Mouse (Mus musculus) cerebral cortex, adult 2 months (tissue): Measurements from ENCODE around the gene Acot13.

ENCODE experiments used
- WGBS: fragments of 180-500 bp; shearing (Covaris S2); methylation state at CpG from one replicate; pipeline ENCODE4 v1.1.7; 2018; 5-methylcytosine and 5-hydroxymethylcytosine counted together

Acot13 gene

DNA sequence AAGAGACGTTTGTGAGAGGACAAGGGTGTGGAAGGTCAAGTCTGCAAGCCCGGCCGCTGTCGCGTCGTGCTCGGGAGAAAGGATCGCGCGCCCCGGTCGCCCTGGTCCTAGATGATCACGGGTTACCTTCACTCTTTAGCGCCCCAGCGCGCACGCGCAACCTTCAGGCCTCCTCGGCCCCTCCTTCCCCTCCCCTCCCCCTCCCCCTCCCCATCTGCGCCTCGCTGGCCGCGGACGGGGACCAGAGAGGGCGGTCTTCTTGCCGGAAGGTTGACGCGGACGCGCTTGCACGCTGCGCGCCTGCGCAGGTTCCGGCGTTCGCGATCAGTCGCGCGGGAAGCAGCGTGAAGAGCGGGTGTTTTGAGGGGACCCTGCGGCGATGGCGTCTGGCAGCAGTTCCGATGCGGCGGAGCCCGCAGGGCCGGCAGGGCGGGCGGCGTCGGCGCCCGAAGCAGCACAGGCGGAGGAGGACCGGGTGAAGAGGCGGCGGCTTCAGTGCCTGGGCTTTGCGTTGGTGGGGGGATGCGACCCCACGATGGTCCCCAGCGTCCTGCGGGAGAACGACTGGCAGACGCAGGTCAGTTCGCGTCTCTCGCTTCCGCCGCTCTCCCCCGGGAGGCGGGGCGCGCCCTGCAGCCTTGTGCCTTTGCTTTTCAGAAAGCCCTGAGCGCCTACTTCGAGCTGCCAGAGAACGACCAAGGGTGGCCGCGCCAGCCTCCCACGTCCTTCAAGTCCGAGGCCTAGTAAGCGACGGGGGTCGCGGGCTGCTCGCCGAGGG is at the start of gene Acot13, which contains the start of gene Tdp2:
Gene Acot13, minus strand, starts transcription at position 188 of the 778 bp plus-strand sequence.
Gene Tdp2, plus strand, starts transcription at position 327 of the 778 bp plus-strand sequence.
- under 1% methylated on average over 90 of the region's 90 CpGs for WGBS

DNA sequence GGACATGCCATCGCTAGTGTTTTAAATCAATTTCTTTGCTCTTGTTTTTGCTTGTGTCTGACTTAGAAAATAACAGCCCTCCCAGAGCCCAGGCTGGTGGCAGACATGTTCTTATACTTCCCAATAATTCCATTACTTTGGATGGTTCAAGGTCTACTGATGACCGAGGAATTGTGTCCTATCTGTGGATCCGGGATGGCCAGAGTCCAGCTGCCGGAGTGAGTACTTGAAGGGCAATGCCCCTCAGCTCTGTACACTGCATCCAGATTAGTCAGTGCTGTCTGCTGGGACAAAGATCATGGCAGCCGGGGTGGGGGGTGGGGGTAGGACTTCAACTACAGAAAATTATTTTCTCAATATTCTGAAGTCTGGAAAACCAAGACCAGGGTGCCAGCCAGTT is 49.4 kb upstream of the Acot13 start:
- 93% methylated on average over 5 of the region's 5 CpGs for WGBS

DNA sequence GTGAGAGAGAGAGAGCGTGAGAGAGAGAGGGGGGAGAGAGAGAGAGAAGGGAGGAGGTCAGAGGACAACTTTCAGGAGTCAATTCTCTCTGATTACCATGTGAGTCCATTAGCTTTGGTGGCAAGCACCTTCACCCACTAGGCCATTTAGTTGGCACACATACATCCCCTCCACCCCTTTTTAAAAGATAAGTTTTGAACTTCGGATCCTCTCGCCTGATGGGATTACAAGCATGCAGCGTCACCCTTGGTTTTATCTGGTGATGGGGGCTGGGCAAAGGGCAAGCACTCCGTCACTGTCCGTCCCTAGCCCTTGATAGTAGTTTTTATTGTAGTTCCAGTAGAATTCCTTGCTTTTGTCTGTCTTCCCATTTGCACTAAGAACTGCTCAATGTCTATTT is 48.9 kb upstream of the Acot13 start:
- WGBS, result 86% methylated on average over 6 of the region's 6 CpGs

DNA sequence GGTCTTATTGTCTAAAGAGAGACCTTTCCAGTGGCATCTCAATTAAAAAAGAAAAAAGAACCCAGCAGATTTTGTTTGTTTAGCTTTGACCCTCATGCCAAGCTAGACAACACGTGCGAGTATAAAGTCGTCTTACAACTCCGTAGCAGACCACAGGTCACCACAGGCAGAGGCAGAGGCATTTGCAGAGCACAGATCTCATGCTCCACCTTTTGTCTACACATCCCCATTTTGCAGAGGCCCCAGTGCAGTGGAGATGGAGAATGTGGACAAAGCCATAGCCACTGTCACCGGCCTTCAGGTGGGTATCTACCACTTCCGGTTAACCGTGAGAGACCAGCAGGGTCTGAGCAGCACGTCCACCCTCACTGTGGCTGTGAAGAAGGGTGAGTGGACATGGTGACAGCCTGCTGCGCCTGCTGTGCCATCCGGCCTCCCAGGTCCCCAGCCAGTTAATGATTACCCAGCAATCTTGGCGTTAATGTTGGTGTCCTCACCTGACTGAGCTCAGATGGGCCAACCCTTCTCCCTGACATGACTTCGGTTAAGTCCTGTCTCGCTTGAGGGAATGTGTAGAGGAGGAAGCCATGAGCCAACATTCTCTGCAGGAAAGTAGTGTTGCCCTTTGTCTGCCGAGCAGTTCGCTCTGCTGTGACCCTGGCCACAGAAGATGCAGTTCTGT is 48.2 kb upstream of the Acot13 start:
- 89% methylated on average over 15 of the region's 15 CpGs for WGBS

DNA sequence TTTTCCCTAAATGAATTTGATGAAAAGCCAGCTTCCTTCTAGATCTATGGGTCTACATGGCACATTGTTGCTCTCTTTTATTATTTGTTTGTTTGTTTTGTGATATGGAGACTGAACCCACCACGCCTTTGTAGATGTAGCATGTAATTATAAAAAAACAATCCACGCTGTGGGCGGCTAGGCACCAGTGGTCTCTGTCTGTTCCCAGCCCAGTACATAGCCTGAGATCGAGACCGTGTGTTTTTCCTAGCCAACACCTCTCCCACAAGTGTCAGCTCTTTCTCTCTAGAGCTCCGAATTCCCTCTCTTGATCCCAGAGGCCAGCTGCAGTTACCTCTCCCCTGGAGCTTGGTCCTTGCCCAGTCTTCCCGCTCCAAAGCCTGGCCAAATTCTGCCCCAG is 36.9 kb upstream of the Acot13 start:
- 89% methylated on average over 7 of the region's 7 CpGs for WGBS

DNA sequence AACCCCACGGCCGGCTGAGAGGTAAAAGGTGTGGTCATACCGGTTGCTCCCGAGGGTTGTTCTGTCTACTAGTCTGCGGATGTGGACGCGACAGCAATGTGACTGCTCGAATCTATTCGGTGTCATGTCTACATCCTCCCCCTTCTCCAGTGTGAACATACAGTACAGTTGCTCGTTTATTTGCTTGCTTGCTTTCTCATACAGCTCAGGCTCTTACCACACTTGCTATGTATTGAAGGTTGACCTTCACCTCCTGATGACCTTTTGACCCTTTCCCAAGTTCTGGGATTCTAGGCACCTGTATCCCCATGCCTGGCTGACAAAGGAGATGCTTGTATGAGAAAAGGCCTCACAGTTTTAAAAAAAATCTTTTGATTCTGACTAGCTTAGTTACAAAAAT is 36.4 kb upstream of the Acot13 start:
- 91% methylated on average over 10 of the region's 10 CpGs for WGBS

DNA sequence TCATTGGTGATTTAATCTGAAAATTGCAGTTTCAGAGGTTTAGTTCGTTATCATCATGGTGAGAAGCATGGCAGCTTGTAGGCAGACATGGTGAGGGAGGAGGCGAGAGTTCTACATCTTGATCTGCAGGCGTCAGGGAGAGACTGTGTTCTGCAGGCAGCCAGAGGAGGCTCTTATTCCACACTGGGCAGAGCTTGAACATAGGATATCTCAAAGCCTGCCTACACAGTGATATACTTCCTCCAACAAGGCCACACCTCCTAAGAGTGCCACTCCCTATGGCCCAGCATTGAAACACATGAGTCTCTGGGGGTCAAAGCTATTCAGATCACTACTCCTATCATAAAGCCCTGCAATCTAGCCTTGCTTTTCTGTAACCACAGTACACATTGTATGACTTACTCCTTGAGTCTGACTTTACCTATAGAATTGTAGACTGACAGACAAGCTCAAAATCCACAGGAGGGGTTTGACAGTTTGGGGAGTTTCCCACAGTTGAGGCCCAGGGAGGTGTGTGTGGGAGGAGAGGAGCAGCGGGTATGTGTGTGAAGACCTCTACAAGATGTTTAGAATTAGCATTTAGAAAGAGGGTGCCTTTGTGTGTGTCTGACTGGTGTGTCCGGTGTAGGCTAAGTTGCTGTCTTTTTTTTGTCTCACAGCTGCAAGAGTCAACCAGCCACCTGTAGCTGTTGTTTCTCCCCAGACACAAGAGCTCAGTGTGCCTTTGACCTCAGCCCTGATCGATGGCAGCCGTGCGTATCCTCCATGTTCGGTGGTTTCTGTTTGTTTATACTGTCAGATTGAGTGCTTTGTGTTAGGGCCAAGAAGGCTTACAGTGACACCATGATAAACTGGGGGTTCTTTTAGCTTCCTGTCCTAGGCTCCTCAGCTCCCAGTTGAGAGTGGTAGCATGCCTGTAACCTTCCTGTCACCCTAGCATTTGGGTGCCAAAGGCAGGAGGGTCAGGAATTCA is 35.4 kb upstream of the Acot13 start:
- 65% methylated on average over 9 of the region's 9 CpGs for WGBS

DNA sequence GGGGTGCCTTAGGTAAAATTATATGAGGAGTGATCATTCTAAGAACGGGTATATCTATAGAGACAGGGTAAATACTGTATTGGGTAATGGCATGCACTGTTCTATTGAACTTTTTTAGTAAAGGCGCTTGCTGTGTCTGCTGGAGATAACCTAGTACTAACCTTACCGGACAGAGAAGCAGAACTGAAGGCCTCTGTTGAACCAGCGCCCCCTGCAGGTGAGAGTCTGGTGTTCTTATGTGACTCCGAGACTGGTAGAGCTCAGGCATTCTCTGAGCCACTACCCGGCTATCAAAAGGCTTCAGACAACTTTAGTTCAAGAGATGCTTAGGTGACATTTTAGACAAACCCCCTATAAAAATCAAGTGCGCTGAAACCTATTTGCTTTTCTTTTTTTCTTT is 31.2 kb upstream of the Acot13 start:
- WGBS, result 61% methylated on average over 7 of the region's 7 CpGs

DNA sequence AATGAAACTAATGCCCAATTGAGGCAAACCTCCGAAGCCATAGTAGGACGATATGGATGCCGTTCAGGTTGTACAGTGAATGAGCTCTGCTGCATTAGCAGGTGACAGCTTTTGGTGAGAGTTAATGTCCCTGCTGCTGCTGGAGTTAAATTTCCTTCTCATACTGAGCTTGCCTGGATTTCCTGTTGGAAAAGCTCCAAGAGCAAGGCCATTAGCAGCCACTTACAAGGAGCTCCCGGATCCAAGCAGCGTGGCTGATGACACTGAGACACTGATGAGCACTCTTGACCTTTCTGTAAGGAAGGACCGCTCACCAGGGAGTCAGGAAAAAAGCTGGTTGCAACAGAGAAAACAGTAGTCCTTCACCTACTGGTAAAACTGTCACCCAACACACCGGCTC is 30.7 kb upstream of the Acot13 start:
- WGBS, result 69% methylated on average over 7 of the region's 7 CpGs

DNA sequence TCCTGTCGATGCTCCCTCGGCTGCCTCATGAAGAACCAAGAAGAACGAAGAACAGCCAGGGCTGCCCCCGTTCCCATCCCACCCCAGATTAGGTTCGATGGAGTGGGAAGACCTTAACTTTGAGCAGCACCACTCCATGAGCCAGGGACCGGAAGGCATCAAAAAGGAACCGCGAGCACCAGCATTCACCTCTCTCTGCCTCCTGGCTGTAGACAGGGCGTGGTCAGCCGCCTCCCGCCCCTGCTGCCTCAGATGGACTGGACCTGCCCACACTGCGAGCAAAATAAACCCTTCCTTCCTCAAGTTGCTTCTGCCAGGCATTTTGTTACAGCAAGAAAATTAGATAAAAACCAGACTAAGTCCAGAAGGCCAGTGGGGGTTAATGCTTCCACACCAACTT is 29.7 kb upstream of the Acot13 start:
- WGBS, result 75% methylated on average over 12 of the region's 12 CpGs

DNA sequence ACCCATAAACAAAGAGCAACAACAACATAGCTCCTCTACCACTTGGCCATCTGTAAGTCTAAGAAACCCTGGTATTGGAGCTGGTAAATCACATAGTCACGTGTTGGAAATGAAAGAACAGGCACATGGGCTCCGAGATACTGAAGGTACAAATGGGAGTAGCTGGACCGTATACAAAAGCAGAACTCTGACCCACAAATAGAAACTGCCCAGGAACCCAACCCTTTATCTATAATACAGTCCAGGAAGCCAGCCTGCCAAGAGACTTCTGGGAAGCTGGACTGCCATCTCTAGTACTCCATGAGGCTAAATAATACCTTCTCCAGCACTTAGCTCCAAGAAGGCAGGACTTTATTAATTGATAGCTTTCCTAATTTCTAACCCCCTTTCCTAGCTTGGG is 21.2 kb upstream of the Acot13 start:
- WGBS, result 81% methylated on average over 3 of the region's 3 CpGs

DNA sequence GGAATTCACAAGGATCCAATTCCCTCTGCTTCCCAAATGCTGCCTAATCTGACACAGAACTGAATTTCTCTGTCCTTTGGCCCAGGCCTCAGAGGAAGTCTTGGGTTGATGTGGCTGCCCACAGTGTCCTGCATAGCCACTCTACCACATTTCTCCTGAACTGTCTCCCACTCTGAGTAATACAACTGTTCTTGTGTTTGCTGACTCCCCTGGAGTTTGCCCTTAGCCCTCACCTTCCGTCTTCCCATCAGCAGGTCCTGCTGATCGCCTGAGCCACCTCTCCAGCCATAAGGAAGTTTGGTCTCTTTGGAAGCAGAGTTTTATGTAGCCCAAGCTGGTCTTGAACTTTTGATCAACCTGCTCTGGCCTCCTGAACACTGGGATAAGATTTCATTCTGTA is 20.6 kb upstream of the Acot13 start:
- WGBS, result 87% methylated on average over 2 of the region's 2 CpGs

DNA sequence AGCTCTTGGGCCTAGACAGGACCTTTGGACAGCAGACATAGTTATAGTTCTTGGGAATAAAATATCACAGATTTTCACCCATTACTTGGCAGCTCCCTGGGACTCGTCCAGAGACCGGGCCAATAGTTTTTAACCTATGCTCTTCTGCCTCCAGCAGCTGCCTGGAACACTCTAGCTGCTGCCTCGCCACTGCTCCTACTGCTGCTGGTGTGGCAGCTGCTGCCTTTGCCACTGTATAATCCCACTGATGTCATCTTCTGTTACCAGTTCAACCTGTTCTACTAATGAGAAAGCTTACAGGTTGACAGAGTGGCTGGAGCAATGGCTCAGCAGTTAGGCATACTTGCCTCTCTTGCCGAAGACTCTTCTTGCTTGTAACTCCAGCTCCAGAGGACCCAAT is 18.0 kb upstream of the Acot13 start:
- WGBS, result 91% methylated on average over 4 of the region's 4 CpGs

DNA sequence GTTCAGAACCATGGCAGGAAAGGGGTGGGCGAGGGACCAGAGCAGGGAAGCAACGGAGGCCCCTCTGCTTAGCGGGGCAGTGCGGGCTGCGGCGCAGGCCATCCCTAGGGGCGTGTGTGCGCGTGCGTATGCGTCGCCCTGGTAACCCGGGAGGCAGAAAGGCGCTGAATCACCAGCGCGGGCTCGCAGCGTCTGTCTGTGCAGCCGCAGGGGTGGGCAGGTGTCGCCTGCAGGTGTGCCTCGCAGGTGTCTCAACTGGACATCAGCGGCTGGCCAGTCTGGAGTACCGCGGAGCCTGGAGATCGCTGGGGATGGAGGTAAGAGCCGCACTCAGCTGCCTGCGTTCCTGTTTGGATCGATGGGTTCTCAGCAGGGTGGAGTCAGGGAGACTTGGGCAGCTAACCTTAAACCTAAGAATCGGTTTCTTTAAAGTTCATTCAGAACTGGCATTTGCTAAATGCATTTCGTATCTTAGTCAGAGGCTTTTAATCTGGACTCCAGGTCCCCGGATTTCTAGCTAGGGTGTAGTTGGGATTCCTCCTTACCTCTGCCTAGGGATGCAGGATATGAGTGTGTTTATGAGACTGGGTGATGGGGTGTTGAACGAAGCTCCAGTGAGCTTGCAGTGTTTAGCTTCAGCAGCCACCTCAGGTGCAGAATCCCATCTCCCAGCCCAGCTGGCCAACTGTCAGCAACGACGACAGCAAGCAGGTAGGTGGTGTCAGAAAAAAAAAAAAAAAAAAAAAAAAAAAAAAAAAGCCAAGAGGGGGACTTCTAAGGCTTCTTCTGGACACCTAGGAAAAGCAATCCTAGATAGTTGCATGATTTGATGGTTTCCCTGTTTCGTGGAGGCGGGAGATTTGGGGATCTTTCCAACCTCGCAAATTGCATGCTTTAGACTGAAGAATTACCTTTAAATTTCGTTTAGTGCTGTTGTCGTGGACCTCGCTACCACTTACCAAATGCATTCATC is 13.9 kb upstream of the Acot13 start, which contains the start of gene D130043K22Rik:
Gene D130043K22Rik, plus strand, starts transcription at position 153 of the 973 bp plus-strand sequence.
- 7% methylated on average over 40 of the region's 40 CpGs for WGBS

DNA sequence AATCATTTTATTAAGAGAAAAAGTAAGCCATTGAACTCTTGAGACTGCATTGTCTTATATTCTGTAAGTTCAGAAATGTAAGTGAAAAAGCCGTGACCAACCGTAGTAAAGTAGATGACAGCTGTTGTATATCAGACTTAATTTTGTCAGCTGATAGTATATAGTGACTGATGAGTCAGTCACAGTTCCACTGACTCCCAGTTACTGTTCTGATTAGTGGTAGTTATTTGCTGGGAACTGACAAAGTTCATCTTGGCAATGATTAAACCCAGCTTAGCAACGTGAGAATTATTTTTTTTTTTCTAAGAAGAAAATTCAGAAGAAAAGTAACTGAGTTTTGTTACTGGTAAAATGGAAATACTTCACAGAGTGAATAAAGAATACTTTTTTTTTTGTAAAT is 10.4 kb upstream of the Acot13 start:
- WGBS, result 88% methylated on average over 3 of the region's 3 CpGs

DNA sequence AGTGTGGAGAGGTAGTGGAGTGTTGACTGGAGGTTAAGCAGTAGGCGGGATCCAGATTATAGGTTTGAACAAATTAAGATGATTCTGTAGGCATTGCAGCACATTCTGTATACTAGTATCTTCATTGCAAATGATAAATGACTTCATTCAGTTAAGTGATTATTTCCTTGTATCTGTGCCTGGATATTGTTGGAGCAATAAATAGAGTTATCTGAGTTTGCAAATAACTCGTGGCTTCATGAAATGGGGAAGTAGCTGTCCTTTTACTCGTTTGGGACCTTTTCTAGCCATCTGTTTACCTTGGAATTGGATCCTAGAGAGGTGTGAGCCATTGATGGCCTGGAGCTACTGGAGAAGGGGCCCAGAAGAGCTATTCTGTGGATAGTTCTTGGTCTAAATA is 8.5 kb upstream of the Acot13 start:
- WGBS, result 82% methylated on average over 3 of the region's 3 CpGs

DNA sequence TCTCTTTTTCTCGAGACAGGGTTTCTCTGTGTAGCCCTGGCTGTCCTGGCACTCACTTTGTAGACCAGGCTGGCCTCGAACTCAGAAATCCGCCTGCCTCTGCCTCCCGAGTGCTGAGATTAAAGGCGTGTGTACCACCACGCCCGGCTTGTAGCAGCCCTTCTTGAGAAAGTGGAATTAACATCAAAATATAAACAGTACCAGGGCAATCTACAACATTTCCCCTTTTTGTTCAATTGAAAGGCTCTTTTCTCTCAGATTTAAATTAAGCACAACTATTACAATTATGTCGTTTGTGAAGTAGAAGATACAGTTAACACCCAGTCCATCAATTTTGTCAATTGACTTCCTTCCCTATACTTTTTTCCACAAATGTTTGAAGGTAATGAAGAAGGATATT is 6.4 kb upstream of the Acot13 start:
- WGBS, result 92% methylated on average over 8 of the region's 8 CpGs

DNA sequence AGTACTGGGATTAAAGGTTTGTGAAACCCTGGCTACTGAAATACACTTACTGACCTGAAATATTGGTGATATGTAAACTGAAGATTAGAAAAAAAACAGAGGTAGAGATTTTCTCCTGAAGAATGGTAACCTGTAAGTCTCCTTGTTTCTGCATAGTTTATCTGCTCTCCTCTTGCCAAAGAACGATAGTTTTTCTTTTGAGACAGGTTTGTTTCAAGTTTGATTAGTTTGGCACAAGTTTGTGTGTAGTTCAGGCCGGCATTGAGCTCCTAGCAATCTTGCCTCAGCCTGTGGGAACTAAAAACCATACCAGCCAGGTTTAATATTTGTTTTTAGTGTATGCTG is 1.4 kb upstream of the Acot13 start:
- 34% methylated on average over 2 of the region's 2 CpGs for WGBS

DNA sequence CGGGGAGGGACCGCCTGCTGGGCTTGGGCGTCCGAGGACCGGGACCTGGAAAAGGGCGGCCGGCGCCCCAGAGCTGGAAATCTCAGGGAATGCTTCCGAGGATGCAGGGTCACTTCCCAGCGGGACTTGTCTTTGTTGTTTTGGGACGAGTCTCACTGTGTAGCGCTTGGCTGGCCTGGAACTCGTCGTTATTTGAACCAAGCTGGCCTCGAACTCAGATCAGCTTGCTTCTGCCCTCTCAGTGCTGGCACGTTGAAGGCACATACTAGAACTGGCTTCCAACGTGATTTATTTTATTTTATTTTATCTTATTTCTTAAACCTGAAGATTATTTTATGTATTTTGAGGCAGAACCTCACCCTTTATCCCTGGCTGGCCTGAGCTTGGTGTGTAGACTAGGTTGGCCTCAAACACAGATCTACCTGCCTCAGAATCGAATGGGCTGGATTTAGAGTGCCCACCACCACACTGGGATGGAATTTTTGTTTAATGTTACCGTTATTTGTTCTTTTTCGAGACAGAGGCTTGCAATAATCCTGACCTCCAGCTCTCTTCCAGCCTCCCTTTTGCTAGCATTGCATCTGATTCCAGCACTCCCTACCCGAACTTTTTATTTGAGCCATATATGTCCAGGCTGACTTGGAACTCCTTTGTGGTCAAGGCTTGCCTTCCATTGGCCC is 931 bp upstream of the Acot13 start:
- WGBS, result 3% methylated on average over 21 of the region's 21 CpGs

DNA sequence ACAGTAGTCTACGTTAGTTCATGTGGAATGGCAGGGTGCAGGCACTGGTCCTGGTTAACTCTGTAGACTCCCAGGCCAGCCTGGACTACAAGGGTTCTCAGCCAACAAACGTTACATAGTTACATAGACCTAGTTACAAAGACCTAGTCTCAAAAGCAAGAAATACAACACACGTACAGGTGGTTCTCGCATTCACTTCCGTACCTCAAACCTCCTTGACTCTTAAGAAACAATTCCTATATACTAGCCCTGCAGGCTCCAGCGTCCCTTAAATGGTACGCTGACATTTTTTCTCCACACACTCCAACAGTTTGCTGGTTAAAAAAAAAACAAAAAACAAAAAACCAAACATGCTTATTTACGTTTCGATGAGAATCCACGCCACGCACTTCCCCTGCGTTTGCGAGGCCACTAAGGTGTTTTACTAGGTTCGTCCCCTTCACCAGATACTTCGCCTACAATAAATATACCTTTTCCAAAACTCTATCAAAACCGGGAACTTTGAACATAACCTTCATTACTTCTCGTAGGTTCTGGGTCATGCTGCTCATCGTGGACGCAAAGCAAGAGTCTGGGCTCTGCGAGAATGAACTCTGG is 486 bp downstream of the Acot13 start:
- WGBS, result under 1% methylated on average over 20 of the region's 20 CpGs
